25 mouse cellular contexts compared by ENCODE assay signal in the genomic region with DNA sequence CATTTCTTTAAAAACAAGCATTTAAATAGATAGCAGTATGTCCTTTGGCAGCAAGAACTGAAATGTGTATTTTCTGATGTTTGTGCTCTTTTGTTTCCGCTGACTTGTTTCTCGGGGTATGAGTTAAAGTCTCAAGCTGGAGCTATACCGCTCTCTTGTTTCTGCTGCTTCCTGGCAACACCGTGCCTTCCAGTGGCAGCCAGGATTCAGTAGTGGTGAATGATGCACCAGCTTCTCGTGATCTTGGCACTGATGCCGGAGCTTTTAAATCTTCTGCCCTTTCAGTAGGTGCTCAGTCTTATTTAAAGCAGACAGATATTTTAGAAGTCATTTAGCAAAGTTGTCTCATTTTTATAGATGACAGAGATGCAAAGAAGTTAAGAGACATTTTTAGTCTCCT. TPM values are rescaled to one million over a fixed set of nuclear protein-coding genes. Genes with fewer than 3 reads are reported as not detected.
DNase-seq lines count a peak whose midpoint lies in the region; ATAC-seq and TF ChIP-seq lines count a peak whose summit lies in the region.
"Had no signal": no experiment of that assay in that cellular context is flagged by ENCODE, and none has a peak within 500 bp of the region (broad histone marks: within the 10 kb centered on the region; RNA-seq: fewer than 3 reads in every experiment).

No protein-coding gene starts in this region.

- peaks cover 10% of the 10 kb centered on the region; the same call in 1 of the 2 replicates for H3K36me3 ChIP-seq in midbrain, embryonic 14.5 days (ENCODE audit: control insufficient read depth, insufficient read depth, low read length)
- H3K36me3 ChIP-seq: liver, embryonic 12.5 days; lung, embryonic 15.5 days; midbrain, embryonic 10.5 days had no signal

- no peak overlapping the region for H3K9ac ChIP-seq in midbrain, embryonic 14.5 days (replicated peaks; ENCODE audit: low read length)
- H3K9ac ChIP-seq: forebrain, embryonic 12.5 days; heart, embryonic 12.5 days; hindbrain, embryonic 14.5 days; limb, embryonic 12.5 days; liver, embryonic 12.5 days; lung, embryonic 15.5 days had no signal

- ATAC-seq in midbrain, embryonic 14.5 days (ENCODE audit: low FRiP score, low TSS enrichment), result no peak
- ATAC-seq: intestine, postnatal 0 days; liver, embryonic 12.5 days; Patski had no signal

- H3K4me3 ChIP-seq in layer of hippocampus, adult 2 months, result no peak overlapping the region
- no peak overlapping the region for H3K4me3 ChIP-seq in midbrain, embryonic 14.5 days (replicated peaks; ENCODE audit: low read depth, low read length)
- H3K4me3 ChIP-seq: forebrain, embryonic 12.5 days; heart, embryonic 12.5 days; limb, embryonic 12.5 days; liver, embryonic 12.5 days; lung, embryonic 15.5 days; midbrain, embryonic 10.5 days had no signal

- no peaks in the 10 kb centered on the region for H3K9me3 ChIP-seq in midbrain, embryonic 14.5 days (ENCODE audit: control insufficient read depth, low read length)
- H3K9me3 ChIP-seq: forebrain, embryonic 12.5 days; heart, embryonic 12.5 days; limb, embryonic 12.5 days; liver, embryonic 12.5 days; lung, embryonic 15.5 days; midbrain, embryonic 10.5 days had no signal

- no peaks in the 10 kb centered on the region for H3K27me3 ChIP-seq in midbrain, embryonic 14.5 days (ENCODE audit: control insufficient read depth, insufficient read depth, low read length)
- H3K27me3 ChIP-seq: forebrain, embryonic 12.5 days; heart, embryonic 12.5 days; limb, embryonic 12.5 days; liver, embryonic 12.5 days; lung, embryonic 15.5 days had no signal

- no peak overlapping the region for H3K4me2 ChIP-seq in midbrain, embryonic 14.5 days (ENCODE audit: low read length)
- H3K4me2 ChIP-seq: forebrain, embryonic 12.5 days; heart, embryonic 12.5 days; hindbrain, embryonic 14.5 days; limb, embryonic 12.5 days; liver, embryonic 12.5 days; lung, embryonic 15.5 days had no signal

- WGBS in midbrain, embryonic 14.5 days, result 79% methylated on average over 6 of the region's 6 CpGs

- intact Hi-C loops in left cerebral cortex, postnatal 25 days (cut with DNase I), result no loop called here

- peak overlapping the region; percentile 70 for H3K27ac ChIP-seq in layer of hippocampus, adult 2 months
- H3K27ac ChIP-seq in midbrain, embryonic 14.5 days (replicated peaks; ENCODE audit: low read depth, low read length), result no peak overlapping the region
- H3K27ac ChIP-seq: forebrain, embryonic 12.5 days; hindbrain, embryonic 14.5 days; limb, embryonic 12.5 days; liver, embryonic 12.5 days; lung, embryonic 15.5 days; macrophage; midbrain, embryonic 10.5 days had no signal

- TF ChIP-seq CTCF in layer of hippocampus, adult 2 months (conservative IDR thresholded peaks at IDR 0.05), result no peak

- DNase-seq in frontal cortex, postnatal 36 days (ENCODE audit: low spot score in 2 of 2), result peak; percentile 21 to 70
- no peak for DNase-seq in frontal cortex, postnatal 14 days (ENCODE audit: low spot score in 2 of 2)
- peak in 1 of 2 experiments; percentile 22 for DNase-seq in layer of hippocampus, adult 2 months (ENCODE audit: low spot score in 2 of 2)
- DNase-seq in layer of hippocampus, adult 11-12 months (ENCODE audit: low spot score), result no peak
- peak; percentile 44 to 78 for DNase-seq in left cerebral cortex, postnatal 25 days (ENCODE audit: low spot score in 2 of 2)
- DNase-seq in right cerebral cortex, postnatal 10 days (ENCODE audit: low spot score in 2 of 2), result peak; percentile 53 to 66
- DNase-seq in midbrain, embryonic 14.5 days, result no peak
- no peak for DNase-seq in urinary bladder, adult 2 months (ENCODE audit: low spot score)
- DNase-seq: adrenal gland, adult 8-10 months; cerebellum, adult 11-12 months; gastrocnemius, postnatal 36 days; heart, postnatal 36 days; layer of hippocampus, postnatal 36 days; thymus, adult 18-20 months; thymus, postnatal 4 days had no signal

- H3K4me1 ChIP-seq in midbrain, embryonic 14.5 days (ENCODE audit: control insufficient read depth, insufficient read depth, low read length), result no peaks in the 10 kb centered on the region

RNA-seq across cellular contexts. Expression of a gene that starts 53.1 kb away (rescaled TPM):
- 10 to 100 TPM; 36.9 to 42.7 TPM for total RNA-seq in layer of hippocampus, adult 2 months (2021)
- 10 to 100 TPM; 30.6 to 34.6 TPM for total RNA-seq in left cerebral cortex, postnatal 25 days (2021)
- 124 and 163 TPM in 2 replicates for polyA plus RNA-seq in midbrain, embryonic 14.5 days (2014; fragmentation: Nextera tagmentation; extraction: Ambion mirVana)
- polyA plus RNA-seq in urinary bladder, adult 2 months (2012; rRNA removed), result 4.4 and 4.9 TPM in 2 replicates
- polyA plus RNA-seq: macrophage had no signal

Comparison
In these comparisons a context has a peak if more than half of its experiments do, and no peak if none do; other contexts are left out.
1. DNase-seq: peak in frontal cortex, postnatal 36 days (2 of 2), left cerebral cortex, postnatal 25 days (2 of 2) and right cerebral cortex, postnatal 10 days (2 of 2); none in frontal cortex, postnatal 14 days (0 of 2), layer of hippocampus, adult 11-12 months (single experiment), midbrain, embryonic 14.5 days (single experiment) and urinary bladder, adult 2 months (single experiment).